Mouse (Mus musculus) gastrocnemius, adult 2 months (tissue): ENCODE data around the gene Bicd2. TPM values are rescaled to one million over a fixed set of nuclear protein-coding genes. Genes with fewer than 3 reads are reported as not detected.
"Not testable (repeated sequence)": the region's sequence is repeated elsewhere in the genome, so short reads cannot be mapped to it uniquely, and the experiment has no call there.

ENCODE experiments used
- DNase-seq: peaks from one replicate; pipeline ENCODE4 v3.0.0; 2022
- H3K27ac ChIP-seq: fragments of 200-600 bp; 2 replicates; pipeline ENCODE4 v1.8.1; 2022; ENCODE audit warnings: mild to moderate bottlenecking
- H3K4me3 ChIP-seq: fragments of 200-600 bp; 2 replicates; pipeline ENCODE4 v1.8.1; 2022; ENCODE audit warnings: mild to moderate bottlenecking, moderate library complexity
- CTCF ChIP-seq: fragments of 200-600 bp; IDR thresholded peaks from 2 replicates; pipeline ENCODE4 v1.8.1; 2022; ENCODE audit warnings: antibody characterized with exemption, mild to moderate bottlenecking, moderate library complexity
- intact Hi-C: fragments of 180-260 bp; cut with DNase I; formaldehyde crosslinking; loops from one replicate; pipeline ENCODE4 v1.15.1; 2025
- total RNA-seq, 2 experiments: library from RNA; stranded (reverse); gene quantifications; 2 replicates each; pipeline ENCODE4 v1.2.3; 2021

The Bicd2 gene
- total RNA-seq, 2 experiments from 2014 or later, result 26.0 to 28.5 TPM

- Histone ChIP-seq H3K4me3 (no peak overlapping the region), H3K27ac (peak overlapping the region; percentile 63)
- DNase-seq, result no peak
- TF ChIP-seq CTCF, result no peak
- intact Hi-C loops, result no loop called here
These were observed 12.7 kb downstream of the Bicd2 start for GRCm38 (mm10) chr13:49353991-49354507.

- peak overlapping the region; percentile 77 for H3K27ac ChIP-seq
- intact Hi-C loops, result no loop called here
- no peak for TF ChIP-seq CTCF
- peak; percentile 57 for DNase-seq
- H3K4me3 ChIP-seq, result peak overlapping the region; percentile 35
These were observed 14.2 kb downstream of the Bicd2 start for GRCm38 (mm10) chr13:49355461-49356061.

DNA sequence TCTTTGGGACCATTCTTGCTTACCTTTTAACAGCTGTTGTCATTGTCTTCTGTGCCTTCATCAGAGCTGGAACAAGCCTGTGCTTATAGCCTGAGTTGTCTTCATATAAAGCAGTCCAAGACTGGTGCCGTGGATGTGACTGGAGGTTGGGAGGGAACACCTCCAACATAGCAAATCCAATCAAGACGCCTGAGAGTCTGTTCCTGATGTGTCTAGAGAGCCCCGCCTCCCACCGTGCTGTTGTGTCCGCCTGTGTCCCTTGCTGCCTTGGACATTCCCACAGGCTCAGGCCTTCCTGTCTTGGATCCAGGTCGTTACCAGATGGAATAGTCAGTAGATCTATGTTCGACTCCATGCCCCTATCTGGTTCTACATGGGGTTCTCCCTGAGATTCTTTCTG, 14.7 kb downstream of the Bicd2 start:
- H3K4me3 ChIP-seq, result peak overlapping the region; percentile 15; the same call in 1 of the 2 replicates
- intact Hi-C loops, result no loop called here
- peak overlapping the region; percentile 77 for H3K27ac ChIP-seq
- no peak for DNase-seq
- no peak for TF ChIP-seq CTCF

- no peak for TF ChIP-seq CTCF
- Histone ChIP-seq H3K27ac (peak overlapping the region; percentile 77), H3K4me3 (no peak overlapping the region)
- intact Hi-C loops, result no loop called here
- no peak for DNase-seq
These were observed 16.1 kb downstream of the Bicd2 start for GRCm38 (mm10) chr13:49357367-49358026.

- intact Hi-C loops, result no loop called here
- H3K27ac ChIP-seq, result peak overlapping the region; percentile 77
- DNase-seq, result no peak
- TF ChIP-seq CTCF, result no peak
- H3K4me3 ChIP-seq, result no peak overlapping the region
These were observed 16.8 kb downstream of the Bicd2 start for GRCm38 (mm10) chr13:49358184-49358583.

DNA sequence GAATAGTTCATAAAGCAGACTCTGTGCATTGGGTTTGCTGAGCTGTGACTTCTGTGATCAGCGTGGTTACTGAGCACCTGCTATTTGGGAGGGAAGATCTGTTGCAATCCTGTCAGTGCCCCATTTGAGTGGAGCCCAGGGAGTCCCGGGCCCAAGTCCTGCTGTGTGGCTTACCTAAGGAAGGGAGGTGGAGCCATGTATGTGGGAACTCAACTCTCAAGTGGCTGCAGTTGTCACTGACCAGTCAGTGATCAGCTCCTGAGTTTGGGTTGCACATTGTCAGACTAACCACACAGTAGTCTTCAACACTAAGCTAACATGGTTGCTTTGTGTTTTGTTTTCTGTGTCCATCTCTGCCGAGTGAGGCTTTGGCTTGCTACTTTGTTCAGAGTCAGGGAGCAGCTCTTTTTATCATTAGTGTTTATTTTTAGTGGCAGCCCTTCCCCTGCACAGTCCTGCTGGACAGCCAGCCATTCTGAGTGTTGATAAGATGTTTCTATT, 19.6 kb downstream of the Bicd2 start:
- peak; percentile 51 for DNase-seq
- H3K27ac ChIP-seq, result peak overlapping the region; percentile 86
- TF ChIP-seq CTCF, result no peak
- intact Hi-C loops, result no loop called here
- H3K4me3 ChIP-seq, result peak overlapping the region; percentile 28

DNA sequence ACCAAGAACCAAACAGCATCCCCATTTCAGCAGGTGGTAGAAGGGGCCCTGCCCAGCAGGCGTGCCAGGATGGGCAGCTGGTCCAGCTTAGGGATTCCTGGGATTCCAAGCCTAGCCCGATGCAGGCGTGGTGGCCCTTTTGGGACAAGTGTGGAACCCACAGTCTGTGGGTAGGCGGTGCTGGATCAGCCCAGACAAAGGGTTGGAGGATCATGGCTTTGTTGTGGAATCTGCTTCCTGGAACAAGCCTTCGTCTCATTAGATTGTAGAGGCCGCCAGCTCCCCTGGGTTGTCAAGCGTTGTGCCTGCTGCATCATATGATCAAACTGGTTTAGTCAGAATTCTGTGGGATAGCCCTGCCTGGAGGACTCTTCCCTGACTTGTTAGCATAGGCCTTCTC, 21.0 kb downstream of the Bicd2 start:
- no peak for TF ChIP-seq CTCF
- H3K4me3 ChIP-seq, result no peak overlapping the region
- DNase-seq, result no peak
- H3K27ac ChIP-seq, result peak overlapping the region; percentile 86
- intact Hi-C loops, result no loop called here

- TF ChIP-seq CTCF, result no peak
- Histone ChIP-seq H3K4me3 (no peak overlapping the region), H3K27ac (peak overlapping the region; percentile 86)
- intact Hi-C loops, result no loop called here
- no peak for DNase-seq
These were observed 21.4 kb downstream of the Bicd2 start for GRCm38 (mm10) chr13:49362804-49363203.

- DNase-seq, result peak; percentile 90
- Histone ChIP-seq H3K4me3 (no peak overlapping the region), H3K27ac (peak overlapping the region; percentile 86)
- TF ChIP-seq CTCF, result no peak
- intact Hi-C loops, result no loop called here
These were observed 23.3 kb downstream of the Bicd2 start for GRCm38 (mm10) chr13:49364716-49365115.

DNA sequence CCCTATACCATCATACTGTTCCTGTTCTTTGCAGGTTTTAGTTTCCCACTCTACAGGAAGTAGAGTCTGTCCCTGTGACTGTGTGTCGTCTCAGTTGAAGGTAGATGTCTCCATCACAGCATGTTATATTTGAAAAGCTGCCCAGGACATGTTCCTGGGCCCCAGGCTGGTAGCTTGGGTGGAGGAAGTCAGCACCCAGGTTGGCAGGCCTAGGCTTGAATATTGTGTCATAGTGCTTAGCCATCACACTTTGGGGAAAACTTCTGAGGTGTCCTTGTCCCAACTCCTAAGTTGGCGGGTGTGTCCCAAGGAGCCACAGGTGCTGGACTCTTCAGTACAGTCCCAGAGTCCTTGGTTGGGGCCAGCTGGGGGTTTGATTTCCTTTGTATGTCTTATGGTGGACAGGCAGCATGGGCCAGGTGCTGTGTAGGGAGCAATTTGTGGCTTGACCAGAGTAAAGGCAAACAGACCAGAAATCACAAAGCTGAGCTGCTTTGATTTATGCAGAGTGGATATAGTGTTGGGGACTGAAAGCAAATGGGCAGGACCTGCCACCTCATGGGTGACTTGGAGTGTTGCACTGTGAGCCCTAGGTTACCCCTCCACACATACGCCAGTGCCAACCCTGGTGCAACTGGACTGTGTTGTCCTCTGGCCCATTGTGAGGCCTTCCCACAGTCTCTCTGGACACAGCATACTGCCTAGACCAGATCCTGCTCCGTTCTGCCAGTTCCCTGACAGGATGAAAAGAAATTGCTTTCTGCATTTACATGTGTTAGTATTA, 26.5 kb downstream of the Bicd2 start:
- Histone ChIP-seq H3K27ac (peak overlapping the region; percentile 86), H3K4me3 (no peak overlapping the region)
- intact Hi-C loops, result no loop called here
- no peak; the same call in 1 of the 2 replicates for TF ChIP-seq CTCF
- no peak for DNase-seq

- TF ChIP-seq CTCF, result no peak
These were observed 28.0 kb downstream of the Bicd2 start for GRCm38 (mm10) chr13:49369404-49369803.

GRCm38 (mm10) chr13:49370216-49370615, 28.8 kb downstream of the Bicd2 start:
- intact Hi-C loops, H3K4me3 ChIP-seq, DNase-seq: not testable (repeated sequence)
- H3K27ac ChIP-seq, result peak overlapping the region; percentile 86

More at GRCm38 (mm10) chr13:49369404-49369803, 28.0 kb downstream of the Bicd2 start:
- intact Hi-C loops, result no loop called here
- no peak for DNase-seq
- Histone ChIP-seq H3K27ac (peak overlapping the region; percentile 86), H3K4me3 (no peak overlapping the region)

- Histone ChIP-seq H3K27ac (peak overlapping the region; percentile 84), H3K4me3 (peak overlapping the region; percentile 24; the same call in 1 of the 2 replicates)
- intact Hi-C loops, DNase-seq: not testable (repeated sequence)
These were observed 29.5 kb downstream of the Bicd2 start for GRCm38 (mm10) chr13:49370916-49371315.
